Mouse (Mus musculus): Measurements from ENCODE around the gene Ece1.

Ece1 gene

DNA sequence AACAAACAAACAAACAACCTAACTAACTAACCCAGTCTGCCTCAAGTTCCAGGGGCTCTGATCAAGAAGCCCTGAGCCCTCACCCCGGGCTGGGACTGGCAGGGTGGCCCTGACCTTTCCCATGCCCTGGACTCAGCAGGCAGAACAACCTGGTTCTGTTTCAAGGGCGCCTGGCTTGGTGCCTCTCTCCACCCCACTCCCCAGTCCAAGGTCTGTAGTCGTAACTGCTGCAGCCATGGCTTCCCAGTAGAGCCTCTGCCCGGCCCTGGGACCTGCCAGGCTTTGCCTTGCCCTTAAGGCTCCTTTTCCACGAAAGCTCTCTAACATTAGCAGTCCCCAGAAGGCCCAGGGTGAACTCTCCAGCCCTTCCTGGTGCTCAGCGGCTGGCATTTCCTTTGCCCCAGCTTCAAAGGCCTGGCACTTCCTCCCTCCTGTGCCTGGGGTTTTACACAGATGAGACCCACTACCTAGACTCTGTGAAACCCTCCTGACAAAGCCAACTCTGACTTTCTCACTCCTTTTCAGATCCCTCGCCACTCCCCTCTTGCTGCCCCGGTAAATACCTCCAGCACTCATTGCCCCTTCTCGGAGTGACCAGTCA, 6.2 kb upstream of the Ece1 start:
- DNase-seq (ENCODE audit: low spot score in 2 of 2): no peak

DNA sequence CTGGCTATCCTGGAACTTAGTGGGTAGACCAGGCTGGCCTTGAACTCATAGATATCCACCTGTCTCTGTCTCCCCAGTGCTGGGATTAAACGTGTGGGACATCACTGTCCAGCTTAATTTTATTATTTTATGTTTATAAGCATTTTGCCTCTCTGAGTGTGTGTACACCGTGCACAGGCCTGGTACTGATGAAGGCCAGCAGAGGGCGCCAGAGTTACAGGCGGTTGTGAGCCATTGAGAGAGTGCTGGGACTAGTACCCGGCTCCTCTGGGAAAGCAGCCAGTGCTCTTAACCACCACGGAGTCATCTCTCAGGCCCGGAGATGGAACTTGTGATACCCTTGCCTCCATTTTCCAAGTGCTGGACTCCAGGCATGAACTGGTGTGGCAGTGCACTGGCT, 4.9 kb upstream of the Ece1 start:
- no peak for DNase-seq (ENCODE audit: low spot score in 2 of 2)

DNA sequence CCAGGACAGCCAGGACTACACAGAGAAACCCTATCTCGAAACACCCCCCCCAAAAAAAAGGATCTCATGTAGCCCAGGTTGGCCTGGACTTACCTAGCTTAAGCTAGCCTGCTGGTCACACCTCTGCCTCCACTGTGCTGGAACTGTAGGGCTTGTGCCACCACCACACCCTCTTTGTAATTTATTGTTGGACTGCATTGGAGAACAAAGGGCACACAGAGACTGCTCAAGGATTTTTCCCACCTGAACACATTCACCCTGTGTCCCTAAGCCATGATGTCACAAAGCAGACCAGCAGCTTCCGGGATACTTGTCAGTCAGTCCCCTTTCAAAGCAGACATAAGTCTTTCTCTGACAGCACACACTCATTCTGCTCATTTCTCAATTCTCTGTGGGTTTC, 3.7 kb upstream of the Ece1 start:
- no peak for DNase-seq (ENCODE audit: low spot score in 2 of 2)

DNA sequence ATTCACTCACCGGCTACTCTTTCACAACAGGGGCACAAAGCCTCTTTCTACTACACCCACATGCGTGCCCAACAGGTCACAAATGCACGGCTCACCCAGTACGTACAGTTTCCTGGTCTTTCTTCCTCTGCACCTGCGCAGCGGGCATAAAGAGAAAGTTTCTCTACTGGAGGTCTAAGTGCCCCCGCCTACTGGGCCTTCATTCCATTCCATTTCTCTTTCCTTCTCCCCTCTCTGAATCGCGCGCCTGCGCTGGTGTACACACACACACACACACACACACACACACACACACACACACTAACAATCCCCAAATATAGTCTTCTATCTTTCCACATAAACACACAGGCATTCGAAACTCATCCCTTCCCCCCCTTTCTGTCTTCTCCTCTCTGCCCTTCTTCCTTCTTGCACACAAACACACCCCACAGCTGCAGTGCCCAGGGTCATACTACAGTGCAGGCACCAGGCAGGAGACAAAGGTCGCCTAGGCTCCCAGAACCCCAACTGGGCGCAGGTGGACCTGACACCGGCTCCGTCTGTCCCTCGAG, 501 bp upstream of the Ece1 start:
- DNase-seq (ENCODE audit: low spot score in 2 of 2): peak in 1 of 2 experiments; percentile 29

DNA sequence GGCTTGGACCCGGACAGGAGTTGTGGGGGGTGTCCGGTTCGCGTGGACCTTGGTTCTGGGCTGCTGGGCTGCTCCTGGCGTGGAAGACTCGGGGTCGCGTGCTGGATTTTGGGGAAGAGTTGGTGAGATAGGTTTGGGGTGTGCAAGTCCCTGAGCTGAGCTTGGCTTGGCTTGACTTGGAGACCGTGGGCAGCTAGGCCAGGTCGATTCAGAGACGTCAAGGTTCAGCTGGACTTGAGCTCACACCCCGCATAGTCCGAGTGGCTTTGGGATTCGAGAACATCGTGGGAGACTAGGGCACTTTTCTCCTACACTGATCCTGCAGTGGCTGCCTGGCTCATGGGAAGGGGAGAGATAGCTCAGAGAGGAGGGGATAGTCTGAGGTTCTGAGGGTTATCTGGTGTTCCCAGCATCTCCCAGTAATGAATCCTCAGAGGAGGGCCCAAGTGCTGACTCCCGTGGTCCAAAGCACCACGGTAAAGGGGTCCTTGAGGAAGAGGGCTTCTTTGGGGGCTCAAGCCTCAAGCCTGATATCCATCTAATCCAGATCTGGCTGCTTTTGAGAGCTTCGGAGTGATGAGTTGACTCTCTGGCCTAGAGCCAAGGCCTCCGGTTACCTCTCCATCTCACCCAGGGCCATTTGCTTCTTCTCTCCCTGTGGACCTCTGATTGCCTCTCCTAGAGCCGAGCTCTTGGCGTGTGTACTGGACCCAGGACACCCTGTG, 641 bp downstream of the Ece1 start:
- DNase-seq (ENCODE audit: low spot score in 2 of 2): no peak

DNA sequence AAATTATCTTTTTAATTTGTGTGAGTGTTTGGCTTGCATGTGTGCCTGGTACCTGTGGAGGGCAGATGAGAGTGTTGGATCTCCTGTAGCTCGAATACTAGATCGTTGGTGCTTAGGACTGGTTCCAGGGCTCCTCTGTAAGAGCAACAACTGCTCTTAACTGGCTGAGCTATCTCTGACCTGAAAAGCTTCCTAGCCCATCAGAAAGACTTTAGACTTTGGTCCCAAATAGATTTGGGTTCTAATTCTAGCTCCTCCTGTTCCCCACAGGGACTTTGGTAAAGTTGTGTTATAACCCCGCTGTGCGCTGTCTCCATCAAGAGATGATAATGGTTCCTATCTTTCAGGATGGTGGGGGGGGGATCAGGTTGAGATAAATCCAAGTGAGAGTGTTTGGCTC, 2.0 kb downstream of the Ece1 start:
- no peak for DNase-seq (ENCODE audit: low spot score in 2 of 2)

DNA sequence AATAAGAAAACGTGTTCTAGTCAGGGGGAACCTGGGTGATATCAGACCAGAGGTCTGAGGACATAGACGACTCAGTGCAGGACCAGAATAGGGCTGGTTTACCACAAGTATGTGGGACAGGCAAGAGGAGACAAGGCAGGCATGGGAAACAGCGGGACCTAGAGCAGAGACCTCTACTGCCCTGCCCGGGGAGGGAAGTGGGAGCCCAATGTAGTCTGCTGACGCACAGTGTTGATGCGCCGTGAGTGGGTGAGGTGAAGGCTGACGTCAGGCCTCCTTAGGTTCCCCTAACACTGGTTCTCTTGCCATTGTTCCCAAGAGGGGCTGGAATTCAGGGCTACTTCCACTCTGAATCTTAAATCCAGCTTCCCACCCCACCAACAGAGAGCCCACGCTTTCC, 2.7 kb downstream of the Ece1 start:
- DNase-seq (ENCODE audit: low spot score in 2 of 2): peak in 1 of 2 experiments; percentile 39

DNA sequence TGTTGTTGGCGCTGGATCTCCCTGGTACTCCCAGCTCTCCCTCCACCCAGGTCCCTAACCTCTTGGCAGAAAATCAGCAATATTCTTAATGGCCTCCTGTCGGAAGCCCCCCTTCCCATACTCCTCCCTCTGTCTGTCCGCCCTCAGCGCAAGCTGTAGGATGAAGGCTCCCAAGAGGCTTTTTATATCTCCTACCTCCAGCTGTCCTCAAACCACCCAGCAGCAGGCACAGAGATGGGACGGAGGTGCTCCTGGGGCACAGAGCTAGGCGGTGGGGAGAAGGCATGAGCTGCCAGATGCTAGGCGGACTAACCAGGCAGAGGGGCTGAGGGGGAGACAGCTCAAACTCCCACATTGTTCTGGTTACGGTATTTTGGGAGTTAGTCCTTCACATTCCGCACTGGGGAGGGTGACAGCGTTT, 3.2 kb downstream of the Ece1 start:
- peak in 1 of 2 experiments; percentile 42 for DNase-seq (ENCODE audit: low spot score in 2 of 2)

DNA sequence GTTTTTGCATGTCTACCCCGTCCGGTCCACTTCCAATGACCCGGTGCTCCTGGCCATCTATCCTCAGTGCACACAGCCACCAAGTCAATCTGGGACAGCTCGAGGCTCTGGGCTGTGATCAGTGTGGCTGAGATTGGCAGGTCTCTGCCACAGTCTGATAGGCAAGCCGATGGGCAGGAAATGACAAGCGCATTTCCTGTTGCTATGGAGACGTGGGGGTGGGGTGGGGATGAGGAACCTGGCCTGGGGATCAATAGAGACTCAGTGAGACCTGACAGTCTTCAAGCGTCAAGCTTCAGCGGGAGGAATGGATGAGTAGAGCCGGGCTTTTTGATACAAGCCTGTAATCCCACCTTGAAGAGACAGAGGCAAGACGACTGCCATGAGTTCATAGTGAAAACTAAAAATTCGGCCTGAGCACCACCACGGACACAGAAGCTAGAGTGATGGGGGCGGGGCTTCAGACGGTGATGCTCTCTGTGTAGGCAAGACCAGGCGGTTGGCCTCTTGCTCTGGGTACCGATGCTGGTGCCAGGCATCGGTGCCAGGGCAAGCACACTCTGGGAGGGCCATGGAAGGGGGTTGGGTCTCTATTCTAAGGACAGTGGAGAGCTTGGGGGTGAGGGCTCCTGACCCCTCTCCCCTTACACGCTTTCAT, 4.3 kb downstream of the Ece1 start:
- DNase-seq (ENCODE audit: low spot score in 2 of 2): no peak

DNA sequence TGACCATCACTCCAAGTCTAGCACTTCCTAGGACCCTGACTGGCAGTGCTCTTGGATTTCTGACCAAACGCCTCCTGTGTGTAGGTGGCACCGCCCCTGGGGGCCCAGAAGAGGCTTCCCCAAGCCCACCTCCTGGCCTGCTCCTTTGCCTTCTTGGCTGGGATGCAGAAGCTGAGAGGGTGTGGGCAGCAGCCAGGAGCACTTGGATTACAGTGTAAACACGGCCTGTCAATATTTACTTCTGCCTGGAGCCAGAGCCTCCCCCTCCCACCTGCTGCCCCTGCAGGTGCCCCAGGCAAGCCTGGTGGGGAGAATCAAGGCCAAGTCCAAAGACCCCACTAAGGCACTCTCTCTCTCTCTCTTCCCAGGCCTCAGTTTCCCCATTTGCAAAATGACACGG, 5.2 kb downstream of the Ece1 start:
- no peak for DNase-seq (ENCODE audit: low spot score in 2 of 2)

DNA sequence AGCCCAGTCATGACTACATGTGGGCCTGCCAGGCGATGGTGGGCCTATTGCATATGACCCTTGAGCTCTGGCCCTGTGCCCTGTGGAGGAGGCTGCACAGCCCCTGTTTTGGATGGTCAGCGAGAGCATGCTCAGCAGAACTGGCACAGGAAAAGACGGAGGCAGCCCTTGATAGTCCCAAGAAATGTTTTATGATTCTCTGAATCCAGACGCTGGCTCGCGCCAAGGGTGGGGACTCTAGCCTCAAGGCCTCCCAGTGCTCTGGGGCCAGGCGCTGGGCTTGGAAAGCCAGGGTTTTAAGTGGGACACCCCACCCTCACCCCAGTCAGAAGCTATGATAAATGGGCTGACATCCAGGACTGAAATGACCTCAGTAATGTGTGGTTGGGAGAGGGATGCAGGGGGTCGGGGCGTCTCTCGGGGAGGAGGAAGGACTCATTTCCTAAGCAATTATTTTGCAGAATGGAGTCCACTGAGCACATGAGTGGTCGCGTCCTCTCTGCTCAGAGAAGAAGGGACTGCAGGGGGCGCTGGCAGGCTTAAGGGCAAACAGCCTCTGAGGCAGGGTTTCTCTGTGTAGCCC, 5.7 kb downstream of the Ece1 start:
- no peak for DNase-seq (ENCODE audit: low spot score in 2 of 2)

DNA sequence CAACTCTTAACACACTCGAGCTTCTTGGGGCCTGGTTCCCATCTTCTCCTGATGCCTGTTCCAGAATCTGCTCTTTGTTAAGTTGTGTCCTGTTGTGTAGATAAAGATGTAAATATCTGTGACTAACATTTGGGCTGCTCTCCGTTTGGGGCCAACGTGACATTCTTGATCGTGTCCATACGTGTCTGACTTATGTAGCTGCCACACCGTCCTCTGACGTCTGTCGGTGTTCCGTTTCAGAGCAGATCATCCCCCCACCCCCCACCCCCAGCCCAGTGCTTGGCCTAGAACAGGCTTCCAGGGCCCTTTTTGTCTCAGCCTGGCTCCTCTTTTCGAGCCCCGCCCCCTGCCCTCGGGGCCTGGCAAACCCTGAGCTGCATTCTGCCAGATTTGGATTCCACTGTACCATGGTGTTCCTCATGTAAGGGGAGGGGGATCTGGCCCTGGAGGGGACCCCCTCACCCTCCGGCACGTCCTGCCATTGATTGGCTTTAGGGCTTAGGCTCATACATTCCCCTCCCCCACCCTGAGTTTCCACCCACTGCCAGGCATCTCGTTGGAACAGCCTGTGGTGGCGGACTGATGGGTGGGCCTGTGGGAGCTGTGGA, 7.7 kb downstream of the Ece1 start:
- DNase-seq (ENCODE audit: low spot score in 2 of 2): no peak

DNA sequence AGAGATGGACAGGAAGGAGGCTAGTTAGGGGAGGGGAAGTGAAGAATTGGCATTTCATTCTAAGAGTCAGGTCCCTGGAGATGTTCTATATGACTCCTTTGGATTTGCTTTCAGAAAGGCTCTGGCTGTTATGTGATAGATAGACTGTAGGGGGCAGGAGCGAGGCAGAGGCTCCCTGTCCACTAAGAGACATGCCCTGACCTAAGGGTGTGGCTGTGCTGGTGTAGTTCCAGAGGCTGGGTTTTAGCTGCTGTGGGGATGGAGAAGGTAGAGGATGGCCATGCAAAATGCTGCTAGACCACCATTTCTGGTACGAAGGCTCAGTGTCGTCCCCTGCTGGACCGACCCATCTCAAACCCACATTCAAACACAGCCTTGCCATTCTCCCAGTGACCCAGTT, 8.9 kb downstream of the Ece1 start:
- no peak for DNase-seq (ENCODE audit: low spot score in 2 of 2)

DNA sequence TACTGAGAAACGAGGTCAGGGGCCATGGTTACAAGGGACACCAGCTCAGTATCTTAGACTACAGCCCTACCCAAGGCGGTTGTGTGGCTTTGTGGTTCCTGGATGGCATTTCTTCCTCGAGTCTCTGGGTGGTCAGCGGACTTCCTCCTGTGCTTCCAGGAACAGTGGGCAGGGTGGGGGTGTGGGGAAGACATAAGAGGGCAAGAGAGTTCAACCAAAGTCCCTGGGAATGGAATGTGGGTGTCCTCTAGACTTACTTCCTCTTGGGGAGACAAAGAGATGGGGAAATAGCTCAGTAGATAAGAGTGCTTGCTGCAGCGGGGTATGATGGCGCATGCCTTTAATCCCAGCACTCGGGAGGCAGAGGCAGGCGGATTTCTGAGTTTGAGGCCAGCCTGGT, 9.4 kb downstream of the Ece1 start:
- no peak for DNase-seq (ENCODE audit: low spot score in 2 of 2)

DNA sequence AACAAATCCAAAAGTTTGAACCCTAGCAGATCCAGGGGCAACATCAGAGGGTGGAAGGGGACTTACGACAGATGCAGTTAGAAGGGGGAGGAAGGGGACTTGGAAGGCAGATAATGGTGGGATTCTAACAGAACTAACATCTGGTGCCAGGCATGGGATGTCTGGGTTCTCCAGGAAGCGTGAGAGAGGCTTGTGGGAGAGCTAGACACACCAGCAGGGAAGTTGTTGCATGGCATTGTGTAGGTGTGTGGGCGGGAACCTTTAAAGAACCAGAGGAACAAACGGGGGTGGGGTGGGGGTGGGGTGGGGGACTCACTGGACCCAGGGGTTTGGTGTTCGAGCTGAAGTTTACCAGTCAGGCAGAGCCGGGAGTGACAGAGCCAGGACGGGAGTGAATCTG, 12.3 kb downstream of the Ece1 start:
- no peak for DNase-seq (ENCODE audit: low spot score in 2 of 2)

DNA sequence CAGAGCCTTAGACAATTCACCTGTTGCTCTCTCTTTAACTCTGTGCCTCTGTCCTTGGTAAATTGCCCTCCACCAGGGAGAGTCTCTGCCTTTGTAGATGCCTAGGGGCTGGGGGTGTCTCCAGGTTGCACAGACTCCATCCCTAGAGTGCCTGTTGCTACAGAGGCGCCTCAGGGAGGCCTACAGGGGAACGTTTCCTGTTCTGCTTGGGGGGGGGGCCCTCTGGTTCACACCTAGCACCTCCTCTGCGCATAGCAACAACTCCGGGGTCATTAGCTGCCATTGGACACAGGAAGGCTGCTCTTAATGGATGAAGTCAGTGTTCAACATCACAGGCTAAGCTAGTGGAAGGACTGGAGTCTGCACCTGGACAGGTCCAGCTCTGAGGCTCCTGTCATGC, 12.8 kb downstream of the Ece1 start:
- no peak for DNase-seq (ENCODE audit: low spot score in 2 of 2)

DNA sequence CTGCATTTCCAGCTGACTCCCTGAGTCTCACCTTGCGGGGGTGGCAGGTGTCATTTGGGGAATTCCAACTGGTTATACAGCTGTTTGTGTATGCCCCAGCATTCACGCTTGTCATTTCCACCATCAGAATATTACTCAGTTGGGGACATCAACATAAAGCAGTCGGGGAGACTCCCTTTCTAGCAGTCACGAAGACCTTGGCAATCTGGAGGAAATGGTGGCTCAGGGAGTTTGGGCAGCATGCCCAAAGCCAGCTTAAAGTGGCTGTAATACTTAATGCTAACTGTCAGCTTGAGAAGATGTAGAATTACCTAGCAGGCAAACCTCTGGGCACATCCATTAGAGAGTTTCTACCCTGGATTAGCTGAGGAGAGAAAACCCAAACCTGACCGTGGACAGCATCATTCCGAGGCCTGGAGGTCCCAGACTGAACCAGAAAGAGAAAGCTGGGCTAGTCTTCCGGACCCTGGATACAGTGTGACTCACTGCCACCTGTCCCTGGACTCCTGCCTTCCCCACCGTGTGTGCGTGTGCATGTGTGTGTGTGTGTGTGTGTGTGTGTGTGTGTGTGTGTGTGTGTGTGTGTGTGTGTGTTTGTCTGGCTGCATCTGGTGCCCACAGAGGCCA, 13.5 kb downstream of the Ece1 start:
- DNase-seq (ENCODE audit: low spot score in 2 of 2): no peak

DNA sequence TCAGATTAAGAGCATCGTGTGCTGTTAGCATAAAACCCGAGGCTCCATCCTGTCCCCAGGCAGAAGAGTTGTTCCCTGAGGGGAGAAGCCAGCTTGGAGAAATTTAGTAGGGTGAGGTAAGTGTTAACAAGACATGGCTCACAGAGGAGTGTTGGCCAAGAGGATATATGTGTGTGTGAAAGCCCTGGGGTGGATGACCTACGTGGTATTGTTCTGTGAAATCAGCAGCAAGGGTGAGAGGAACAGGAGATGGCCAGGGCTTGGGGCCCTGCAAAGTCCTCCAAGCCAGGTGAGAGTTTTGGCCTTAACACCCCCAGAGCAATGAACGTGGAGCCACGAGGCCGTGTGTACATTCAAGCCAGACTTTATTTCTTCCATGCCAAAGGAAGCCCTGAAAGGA, 14.8 kb downstream of the Ece1 start:
- no peak for DNase-seq (ENCODE audit: low spot score in 2 of 2)

DNA sequence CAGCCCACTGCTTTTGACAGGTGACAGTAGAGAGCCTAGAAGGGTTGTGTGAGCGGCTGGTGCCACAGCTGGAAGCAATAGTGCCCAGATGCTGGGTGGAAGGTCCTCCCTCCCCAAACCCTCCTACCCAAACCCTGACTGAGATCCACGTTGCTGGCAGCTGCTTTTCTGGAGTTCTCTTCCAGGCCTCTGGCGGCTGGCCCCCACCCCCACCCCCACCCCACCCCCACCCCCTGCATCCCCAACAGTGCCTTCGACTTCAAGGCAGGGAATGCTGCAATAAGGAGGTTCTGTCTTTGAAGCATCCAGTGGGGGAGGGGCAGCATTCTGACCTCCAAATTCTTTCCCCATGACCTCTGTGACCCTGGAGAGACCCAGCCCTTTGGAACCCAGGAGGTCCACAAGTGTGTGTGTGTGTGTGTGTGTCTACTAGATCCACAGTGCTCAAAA, 15.4 kb downstream of the Ece1 start:
- no peak for DNase-seq (ENCODE audit: low spot score in 2 of 2)

DNA sequence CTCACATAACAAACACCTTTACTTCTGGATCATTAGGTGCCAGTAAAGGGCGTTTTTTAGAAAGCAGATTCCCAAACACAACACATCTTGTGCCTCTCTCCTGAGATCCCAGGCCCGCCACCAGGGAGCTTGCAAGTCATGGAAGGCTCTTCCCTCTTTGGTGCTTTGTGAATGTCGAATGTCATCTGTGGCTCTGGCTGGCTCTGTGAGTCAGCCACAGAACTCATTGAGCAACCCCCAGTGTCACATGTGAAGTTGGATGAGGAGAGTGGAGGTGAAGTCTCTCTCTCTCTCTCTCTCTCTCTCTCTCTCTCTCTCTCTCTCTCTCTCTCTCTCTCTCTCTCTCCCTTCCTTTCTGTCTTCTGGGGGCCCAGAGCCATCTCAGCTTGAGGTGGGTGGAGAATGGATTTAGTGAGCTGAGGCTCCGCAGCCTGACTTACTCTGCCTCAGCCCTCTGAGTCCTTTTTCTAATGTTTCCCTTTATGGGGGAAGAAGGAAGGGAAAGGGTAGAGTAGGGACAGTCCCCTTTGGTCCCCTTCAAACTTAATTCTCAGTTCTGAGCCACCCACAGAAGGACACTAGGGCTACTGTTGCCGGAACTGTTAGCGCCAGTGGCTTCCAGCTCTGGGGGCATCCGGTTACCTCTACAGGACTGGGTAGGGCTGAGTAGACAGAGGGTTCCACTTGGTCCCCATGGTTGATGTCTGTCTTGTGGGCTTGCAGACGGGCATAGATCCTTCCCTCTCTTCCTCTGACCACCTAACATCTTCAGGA, 17.5 kb downstream of the Ece1 start:
- DNase-seq (ENCODE audit: low spot score in 2 of 2): no peak

DNA sequence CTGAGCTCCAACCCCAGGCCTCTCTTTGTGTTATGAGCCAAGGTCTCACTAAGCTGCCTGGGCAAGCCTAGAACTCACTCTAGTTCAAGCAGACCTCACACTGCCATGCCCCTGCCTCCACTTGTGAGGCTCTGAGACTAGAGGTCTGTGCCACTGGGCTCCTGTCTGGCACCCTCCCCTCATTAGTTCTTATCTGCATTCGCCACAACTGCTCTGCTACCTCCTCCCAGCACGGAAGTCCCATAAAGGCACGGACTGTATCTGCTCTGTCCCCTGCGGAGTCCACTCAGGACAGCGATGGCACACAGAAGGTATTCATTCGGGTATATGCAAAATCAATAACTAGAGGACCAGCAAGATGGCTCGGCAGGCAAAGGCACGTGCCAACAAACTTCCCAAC, 19.4 kb downstream of the Ece1 start:
- DNase-seq (ENCODE audit: low spot score in 2 of 2): no peak
